Mouse (Mus musculus): ENCODE measurements at regions not wholly inside any gene's neighbourhood (a gene's known extent, or its start where the extent isn't known, plus 50 kb on each side); places are given as distances from the start of the nearest gene placed in this dataset.

DNA sequence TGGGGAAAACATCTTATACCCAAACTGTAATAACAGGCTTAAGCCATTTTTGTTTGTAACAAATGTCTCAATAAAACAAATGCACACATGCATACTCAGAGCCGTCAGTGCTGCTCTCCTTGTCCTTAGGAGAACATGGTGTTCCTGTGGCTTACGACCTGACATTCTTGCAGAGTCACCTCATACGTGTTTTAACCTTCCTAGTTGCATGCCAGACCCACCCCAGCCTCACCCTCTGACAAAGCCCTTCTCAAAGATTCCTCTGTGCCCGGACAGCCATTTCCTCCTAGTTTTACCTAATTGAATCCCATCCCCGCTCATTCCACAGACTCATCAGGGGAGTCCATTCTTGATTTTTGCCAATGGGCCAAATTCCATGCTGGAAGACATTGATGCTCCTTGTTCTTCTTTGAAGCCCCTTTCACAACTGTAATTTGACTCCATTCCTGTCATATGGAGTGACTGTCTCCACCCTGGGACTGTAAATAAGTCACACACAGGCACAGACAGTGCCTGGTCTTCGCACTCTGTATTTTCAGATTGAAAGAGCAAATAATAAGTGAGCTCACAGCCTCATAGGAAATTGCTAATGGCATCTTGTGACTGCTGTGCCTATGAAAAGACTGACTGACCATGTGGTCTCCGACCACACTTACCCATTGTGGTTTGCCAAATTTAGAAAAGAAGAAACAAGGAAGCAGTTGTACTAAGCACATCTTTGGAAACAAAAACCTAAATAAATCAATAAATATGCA is 206.6 kb upstream of the Gmds start:
- no peak for ATAC-seq (ENCODE audit: insufficient number of reproducible peaks, low FRiP score, low TSS enrichment)

DNA sequence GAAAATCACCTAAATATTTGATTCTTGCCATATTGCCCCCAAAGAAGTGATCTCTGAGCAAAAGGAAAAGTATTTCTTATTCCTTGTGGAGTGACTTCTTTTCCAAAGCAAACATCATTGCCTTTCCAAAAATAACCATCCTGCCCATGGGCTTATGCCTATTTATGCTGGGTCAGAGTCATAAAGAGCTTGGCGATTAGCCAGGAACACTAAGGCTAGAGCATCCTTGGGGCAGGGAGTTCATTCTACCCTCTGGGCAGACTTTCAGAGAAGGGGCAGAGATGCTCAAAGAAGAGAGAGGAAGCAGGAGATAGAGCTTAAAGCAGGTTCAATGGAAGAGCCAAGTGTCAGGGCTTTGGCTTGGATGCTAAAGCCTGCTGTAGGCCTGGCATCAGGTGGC is 203.1 kb upstream of the Gmds start:
- no peak for ATAC-seq (ENCODE audit: insufficient number of reproducible peaks, low FRiP score, low TSS enrichment)

DNA sequence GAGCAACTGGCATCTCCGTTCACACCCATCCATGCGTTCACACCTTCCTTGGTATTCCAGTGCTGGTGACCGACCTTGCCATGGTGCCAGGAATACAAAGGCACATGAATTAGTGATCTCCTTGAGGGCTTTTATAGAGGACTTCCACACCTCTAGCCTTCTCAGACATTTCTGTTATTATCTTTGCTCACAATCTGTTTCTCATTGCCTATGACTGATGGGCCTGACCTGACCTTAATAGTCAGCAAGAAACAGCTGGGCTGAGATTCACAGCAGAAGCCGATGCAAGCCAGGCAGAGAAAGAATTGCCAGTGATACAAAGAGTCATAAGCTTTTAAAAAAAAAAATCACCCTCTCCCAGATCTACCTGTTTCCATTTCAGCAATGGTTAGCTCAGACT is 197.7 kb upstream of the Gmds start:
- no peak for ATAC-seq (ENCODE audit: insufficient number of reproducible peaks, low FRiP score, low TSS enrichment)

GRCm38 (mm10) chr13:32535602-32536001 is 197.1 kb upstream of the Gmds start:
- ATAC-seq (ENCODE audit: insufficient number of reproducible peaks, low FRiP score, low TSS enrichment): no peak

- no peak for ATAC-seq (ENCODE audit: insufficient number of reproducible peaks, low FRiP score, low TSS enrichment)
Observed at GRCm38 (mm10) chr13:32530926-32531512, 192.5 kb upstream of the Gmds start.

DNA sequence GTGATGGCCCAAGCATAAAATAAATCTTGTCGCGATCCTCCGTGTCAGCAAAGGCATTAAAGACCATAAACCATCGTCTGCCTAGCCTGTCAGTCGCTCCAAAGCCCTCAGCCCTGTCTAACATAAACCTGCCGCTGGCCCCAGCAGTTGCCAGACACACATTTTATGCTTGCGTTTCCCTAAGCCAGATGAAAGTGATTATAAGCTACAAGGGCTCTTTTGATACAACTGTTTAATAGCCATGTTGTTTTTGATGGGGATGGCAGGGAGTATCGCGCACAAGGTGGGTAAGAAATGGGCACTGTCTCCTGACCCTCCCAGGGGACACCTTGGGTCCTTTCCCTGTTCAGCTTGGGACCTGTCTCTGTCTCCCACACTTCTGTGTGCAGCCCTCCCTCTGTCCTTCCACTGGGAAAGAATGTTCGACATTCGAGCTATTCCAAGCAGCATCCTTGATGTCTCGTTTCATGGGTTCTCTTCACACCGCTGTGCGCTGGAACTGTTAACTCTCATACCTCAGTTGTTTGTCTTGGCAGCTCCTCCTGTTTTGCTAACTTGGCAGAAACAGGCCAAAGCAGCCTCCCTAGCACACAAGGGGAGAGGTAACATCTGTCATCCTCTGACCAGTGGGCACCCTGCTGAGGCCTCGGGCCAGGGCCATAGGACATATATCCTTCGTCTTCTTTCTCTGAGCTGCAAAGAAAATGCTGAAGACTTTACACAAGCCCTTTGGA is 180.2 kb upstream of the Gmds start:
- ATAC-seq (ENCODE audit: insufficient number of reproducible peaks, low FRiP score, low TSS enrichment): no peak

DNA sequence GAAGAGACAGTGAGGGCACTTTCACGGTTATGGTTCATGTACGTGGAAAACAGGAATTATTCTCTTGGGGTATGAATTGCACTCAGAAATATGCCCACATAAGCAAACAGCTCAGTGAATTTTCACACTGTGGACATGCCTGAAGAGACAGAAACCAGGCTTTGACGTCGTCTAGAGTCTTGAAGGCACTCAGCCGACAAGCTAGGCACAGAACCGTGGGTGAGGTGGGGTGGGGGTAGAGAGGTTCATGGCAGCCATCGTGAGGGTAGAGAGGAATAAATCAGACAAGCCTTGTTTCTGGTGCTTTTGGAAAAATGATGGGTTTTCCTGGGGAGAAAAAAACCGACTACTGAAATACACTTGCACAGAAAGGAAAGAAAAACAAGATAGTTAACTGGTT is 179.0 kb upstream of the Gmds start:
- no peak for ATAC-seq (ENCODE audit: insufficient number of reproducible peaks, low FRiP score, low TSS enrichment)

DNA sequence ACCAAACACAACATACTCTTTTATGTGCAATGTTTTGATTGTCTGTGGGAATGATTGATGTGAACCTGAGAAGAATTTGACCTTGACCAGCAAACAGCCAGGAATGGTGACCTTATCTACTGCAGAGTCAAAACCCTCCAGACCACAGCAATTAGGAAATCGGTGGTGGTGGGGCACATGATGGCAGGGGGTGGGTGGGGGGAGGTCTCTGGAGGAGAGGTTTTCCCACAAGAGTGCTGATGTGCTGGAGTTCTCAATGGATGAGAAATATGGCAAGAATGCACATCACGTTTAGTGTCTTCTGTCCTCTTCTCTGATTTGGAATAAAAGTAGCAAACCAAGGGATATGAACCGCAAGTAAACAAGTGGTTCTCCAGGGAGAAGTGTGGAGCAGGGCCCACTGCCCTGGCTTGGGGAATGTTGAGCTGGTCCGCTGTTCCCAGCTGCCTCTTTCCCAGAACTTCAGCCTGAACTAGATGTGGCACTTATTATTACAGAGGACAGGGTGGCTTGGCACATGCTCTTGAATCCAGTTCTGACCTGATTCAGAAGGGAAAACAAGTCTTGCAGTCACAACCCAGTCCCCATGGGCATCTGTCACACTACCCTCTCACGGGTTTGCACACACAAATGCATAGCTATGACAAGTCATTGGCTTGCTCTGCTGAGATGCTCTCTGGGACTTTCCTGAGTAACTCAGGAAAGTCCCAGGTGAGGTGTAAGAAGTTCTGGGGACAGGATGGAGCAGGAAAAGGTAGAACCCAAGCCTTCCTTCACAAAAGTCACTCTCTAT is 170.9 kb upstream of the Gmds start:
- no peak for ATAC-seq (ENCODE audit: insufficient number of reproducible peaks, low FRiP score, low TSS enrichment)

- no peak for ATAC-seq (ENCODE audit: insufficient number of reproducible peaks, low FRiP score, low TSS enrichment)
Observed at GRCm38 (mm10) chr13:32508447-32508846, 169.9 kb upstream of the Gmds start.

DNA sequence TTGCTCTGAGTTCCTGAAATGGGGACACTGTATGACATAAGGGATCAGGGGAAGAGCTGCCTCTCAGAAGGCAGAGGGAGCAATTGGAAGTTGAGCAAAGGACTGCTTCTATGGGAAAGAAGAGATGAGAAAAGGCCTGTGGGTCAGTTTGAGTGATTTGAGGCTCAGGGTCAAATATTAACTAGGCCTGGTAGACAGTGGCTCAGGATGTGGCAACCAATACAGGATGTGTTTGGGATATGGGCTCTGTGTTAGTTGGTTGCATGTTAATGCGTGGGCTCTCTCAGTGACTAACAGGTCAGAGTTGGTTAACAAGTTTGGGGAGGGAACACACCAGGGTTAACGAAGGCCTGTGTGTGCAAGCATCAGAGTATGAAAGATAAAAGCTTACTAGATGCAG is 169.3 kb upstream of the Gmds start:
- ATAC-seq (ENCODE audit: insufficient number of reproducible peaks, low FRiP score, low TSS enrichment): no peak

- ATAC-seq (ENCODE audit: insufficient number of reproducible peaks, low FRiP score, low TSS enrichment): no peak
Observed at GRCm38 (mm10) chr13:32498205-32498790, 159.8 kb upstream of the Gmds start.

GRCm38 (mm10) chr13:32496263-32496662 is 157.7 kb upstream of the Gmds start:
- no peak for ATAC-seq (ENCODE audit: insufficient number of reproducible peaks, low FRiP score, low TSS enrichment)

- ATAC-seq (ENCODE audit: insufficient number of reproducible peaks, low FRiP score, low TSS enrichment): no peak
Observed at GRCm38 (mm10) chr13:32495063-32495462, 156.5 kb upstream of the Gmds start.

- no peak for ATAC-seq (ENCODE audit: insufficient number of reproducible peaks, low FRiP score, low TSS enrichment)
Observed at GRCm38 (mm10) chr13:32493806-32494205, 155.3 kb upstream of the Gmds start.

GRCm38 (mm10) chr13:32493309-32493708 is 154.8 kb upstream of the Gmds start:
- 0 out of 2 replicates have a peak, but pooled peaks have one; percentile 27 for ATAC-seq (ENCODE audit: insufficient number of reproducible peaks, low FRiP score, low TSS enrichment)

DNA sequence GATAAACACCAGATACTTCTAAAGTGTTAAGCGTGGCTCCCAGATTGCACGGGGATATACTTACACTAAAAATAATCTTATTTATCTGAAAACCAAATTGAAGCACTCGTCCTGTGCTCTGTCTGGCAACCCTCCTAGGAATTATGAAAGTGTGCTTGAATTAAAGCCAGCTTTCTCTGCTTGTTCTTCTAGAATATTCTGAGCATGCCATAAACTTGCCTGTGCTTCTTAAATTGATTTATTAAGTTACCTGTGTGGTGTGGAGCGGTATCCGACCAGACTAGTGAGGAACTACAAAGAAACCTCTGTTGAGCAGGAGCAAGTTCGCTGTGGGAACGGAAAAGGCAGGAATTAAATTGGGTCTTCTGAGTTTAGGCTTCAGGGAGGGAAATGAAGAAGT is 154.0 kb upstream of the Gmds start:
- ATAC-seq (ENCODE audit: insufficient number of reproducible peaks, low FRiP score, low TSS enrichment): no peak

DNA sequence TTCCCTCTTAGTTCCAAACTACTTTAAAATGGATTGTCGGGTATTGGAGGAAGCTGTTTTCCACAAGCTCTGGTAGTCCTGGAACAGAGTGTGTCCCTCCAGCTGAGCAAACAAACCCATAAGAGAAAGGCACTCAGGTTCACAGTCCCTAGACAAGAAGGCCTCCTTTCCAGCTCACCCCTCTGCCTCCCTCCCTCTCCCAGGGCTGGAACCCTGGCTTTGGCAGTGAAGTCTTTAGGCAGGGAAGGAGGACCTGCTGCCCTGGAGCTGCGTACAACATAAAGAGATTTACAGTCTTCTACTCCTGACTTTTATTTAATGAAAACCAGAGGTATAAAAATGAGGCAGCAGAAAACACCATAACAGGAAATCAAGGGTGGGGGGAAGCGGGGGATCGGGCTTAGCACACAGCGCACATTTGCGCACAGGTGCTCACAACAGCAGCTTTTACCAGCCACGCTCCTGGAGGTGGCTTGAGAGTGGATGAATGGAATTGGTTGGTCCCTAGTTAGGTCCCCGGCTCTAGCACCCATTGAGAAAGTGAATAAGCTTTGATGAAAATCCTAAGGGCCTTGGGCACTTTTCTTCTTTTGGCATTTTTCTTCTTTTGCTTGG is 143.0 kb upstream of the Gmds start:
- ATAC-seq (ENCODE audit: insufficient number of reproducible peaks, low FRiP score, low TSS enrichment): no peak

DNA sequence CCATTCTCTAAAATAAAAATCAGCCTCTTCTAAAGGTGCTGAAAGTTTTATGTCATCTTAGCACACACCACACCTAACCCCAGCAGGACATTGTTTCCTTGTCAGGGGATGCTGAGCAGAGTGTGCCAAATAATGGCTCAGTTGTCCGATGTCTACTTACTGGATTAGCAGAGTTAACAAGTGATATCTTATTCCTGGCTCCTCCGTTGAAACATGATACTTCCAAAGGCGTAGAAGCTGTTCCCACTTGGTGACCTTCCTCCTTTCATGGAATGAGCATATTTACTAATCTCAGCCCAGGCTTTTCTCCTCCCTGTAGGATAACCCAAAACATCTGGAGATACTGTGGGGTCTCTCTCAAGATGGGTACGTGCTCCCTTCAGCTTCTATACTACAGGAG is 141.5 kb upstream of the Gmds start:
- ATAC-seq (ENCODE audit: insufficient number of reproducible peaks, low FRiP score, low TSS enrichment): no peak

- ATAC-seq (ENCODE audit: insufficient number of reproducible peaks, low FRiP score, low TSS enrichment): no peak
Observed at GRCm38 (mm10) chr13:32479118-32479818, 140.7 kb upstream of the Gmds start.

Data from cerebellum, adult (tissue).